Mouse (Mus musculus): ENCODE data around the gene 4933406M09Rik. TPM values are rescaled to one million over a fixed set of nuclear protein-coding genes. Genes with fewer than 3 reads are reported as not detected.

4933406M09Rik gene
- not detected in 2 replicates for polyA plus RNA-seq (2015; fragmentation: Nextera tagmentation; extraction: Ambion mirVana)

GRCm38 (mm10) chr1:134385666-134386065, at the start of gene 4933406M09Rik:
4933406M09Rik (plus strand) TSS chr1:134385940.
- Histone ChIP-seq H3K27me3 (peaks cover 6% of the 10 kb centered on the region; the same call in 1 of the 2 replicates), H3K9ac (no peak within 1 kb of the TSS), H3K9me3 (no peaks in the 10 kb centered on the region), H3K36me3 (no peaks in the 10 kb centered on the region), H3K4me3 (no peak within 1 kb of the TSS), H3K27ac (no peak within 1 kb of the TSS), H3K4me2 (replicated peaks) (no peak within 1 kb of the TSS), H3K4me1 (peaks cover 7% of the 10 kb centered on the region; the same call in 1 of the 2 replicates)
- ATAC-seq (ENCODE audit: low FRiP score, low read depth): no peak
- 94% methylated on average over 1 of the region's 1 CpGs for WGBS

GRCm38 (mm10) chr1:134336958-134337710, 48.6 kb upstream of the 4933406M09Rik start:
- Histone ChIP-seq H3K27ac (no peak overlapping the region), H3K36me3 (no peaks in the 10 kb centered on the region), H3K4me2 (replicated peaks) (no peak overlapping the region), H3K9ac (no peak overlapping the region), H3K9me3 (no peaks in the 10 kb centered on the region), H3K27me3 (no peaks in the 10 kb centered on the region), H3K4me1 (peaks cover 31% of the 10 kb centered on the region), H3K4me3 (no peak overlapping the region)
- ATAC-seq (ENCODE audit: low FRiP score, low read depth): no peak
- WGBS: 71% methylated on average over 11 of the region's 11 CpGs

GRCm38 (mm10) chr1:134339162-134339561, 46.6 kb upstream of the 4933406M09Rik start:
- no peak overlapping the region for H3K4me3 ChIP-seq
- H3K27me3 ChIP-seq: no peaks in the 10 kb centered on the region
- 0 out of 2 replicates have a peak, but pooled peaks have one; percentile 48 for ATAC-seq (ENCODE audit: low FRiP score, low read depth)
- no peak overlapping the region for H3K27ac ChIP-seq
- no peak overlapping the region for H3K9ac ChIP-seq
- no peaks in the 10 kb centered on the region for H3K9me3 ChIP-seq
- no peak overlapping the region for H3K4me2 ChIP-seq (replicated peaks)
- 86% methylated on average over 7 of the region's 7 CpGs for WGBS
- H3K36me3 ChIP-seq: no peaks in the 10 kb centered on the region
- peaks cover 33% of the 10 kb centered on the region for H3K4me1 ChIP-seq

- Histone ChIP-seq H3K4me3 (no peak overlapping the region), H3K9me3 (no peaks in the 10 kb centered on the region), H3K36me3 (no peaks in the 10 kb centered on the region), H3K27ac (no peak overlapping the region), H3K9ac (no peak overlapping the region), H3K4me2 (replicated peaks) (no peak overlapping the region), H3K4me1 (peaks cover 33% of the 10 kb centered on the region), H3K27me3 (no peaks in the 10 kb centered on the region)
- ATAC-seq (ENCODE audit: low FRiP score, low read depth): no peak
- WGBS: 93% methylated on average over 18 of the region's 18 CpGs
Measured at GRCm38 (mm10) chr1:134339757-134340619, 45.8 kb upstream of the 4933406M09Rik start.

- Histone ChIP-seq H3K4me1 (peaks cover 23% of the 10 kb centered on the region), H3K4me3 (no peak overlapping the region), H3K27me3 (no peaks in the 10 kb centered on the region), H3K9ac (no peak overlapping the region), H3K36me3 (peaks cover 11% of the 10 kb centered on the region), H3K9me3 (no peaks in the 10 kb centered on the region), H3K4me2 (replicated peaks) (no peak overlapping the region), H3K27ac (no peak overlapping the region)
- WGBS: 76% methylated on average over 5 of the region's 5 CpGs
- ATAC-seq (ENCODE audit: low FRiP score, low read depth): no peak
Measured at GRCm38 (mm10) chr1:134341641-134342277, 44.0 kb upstream of the 4933406M09Rik start.

- Histone ChIP-seq H3K4me2 (replicated peaks) (no peak overlapping the region), H3K9ac (no peak overlapping the region), H3K27me3 (no peaks in the 10 kb centered on the region), H3K4me1 (peaks cover 18% of the 10 kb centered on the region), H3K9me3 (no peaks in the 10 kb centered on the region), H3K4me3 (no peak overlapping the region), H3K27ac (peak overlapping the region; percentile 15; the same call in 1 of the 2 replicates), H3K36me3 (peaks cover 15% of the 10 kb centered on the region)
- no peak for ATAC-seq (ENCODE audit: low FRiP score, low read depth)
- WGBS: 53% methylated on average over 2 of the region's 2 CpGs
Measured at GRCm38 (mm10) chr1:134342278-134342664, 43.5 kb upstream of the 4933406M09Rik start.

- no peak for ATAC-seq (ENCODE audit: low FRiP score, low read depth)
- Histone ChIP-seq H3K9me3 (no peaks in the 10 kb centered on the region), H3K4me2 (replicated peaks) (peak overlapping the region; percentile 86; the same call in 1 of the 2 replicates), H3K9ac (no peak overlapping the region), H3K4me3 (no peak overlapping the region; the same call in 1 of the 2 replicates), H3K36me3 (peaks cover 20% of the 10 kb centered on the region), H3K4me1 (peaks cover 12% of the 10 kb centered on the region), H3K27ac (peak overlapping the region; percentile 15; the same call in 1 of the 2 replicates), H3K27me3 (no peaks in the 10 kb centered on the region)
- WGBS: 73% methylated on average over 8 of the region's 8 CpGs
Measured at GRCm38 (mm10) chr1:134342781-134343310, 42.9 kb upstream of the 4933406M09Rik start.

- peak overlapping the region; percentile 86 for H3K4me2 ChIP-seq (replicated peaks)
- H3K36me3 ChIP-seq: peaks cover 23% of the 10 kb centered on the region
- 14% methylated on average over 2 of the region's 2 CpGs for WGBS
- H3K4me3 ChIP-seq: peak overlapping the region; percentile 57
- H3K4me1 ChIP-seq: peaks cover 12% of the 10 kb centered on the region
- peak overlapping the region; percentile 77 for H3K9ac ChIP-seq
- ATAC-seq (ENCODE audit: low FRiP score, low read depth): no peak
- H3K9me3 ChIP-seq: no peaks in the 10 kb centered on the region
- H3K27ac ChIP-seq: no peak overlapping the region
- no peaks in the 10 kb centered on the region for H3K27me3 ChIP-seq
Measured at GRCm38 (mm10) chr1:134343567-134343966, 42.2 kb upstream of the 4933406M09Rik start.

- Histone ChIP-seq H3K4me3 (peak overlapping the region; percentile 57), H3K27ac (no peak overlapping the region), H3K36me3 (peaks cover 26% of the 10 kb centered on the region), H3K4me1 (peaks cover 12% of the 10 kb centered on the region), H3K27me3 (no peaks in the 10 kb centered on the region), H3K4me2 (replicated peaks) (peak overlapping the region; percentile 86), H3K9ac (peak overlapping the region; percentile 77), H3K9me3 (no peaks in the 10 kb centered on the region)
- under 1% methylated on average over 52 of the region's 54 CpGs for WGBS
- peak; percentile 93 for ATAC-seq (ENCODE audit: low FRiP score, low read depth)
Measured at GRCm38 (mm10) chr1:134344005-134344950, 41.5 kb upstream of the 4933406M09Rik start.

GRCm38 (mm10) chr1:134345075-134345474, 40.7 kb upstream of the 4933406M09Rik start:
- ATAC-seq (ENCODE audit: low FRiP score, low read depth): no peak; the same call in 1 of the 2 replicates
- WGBS: 79% methylated on average over 4 of the region's 4 CpGs
- H3K27ac ChIP-seq: no peak overlapping the region

GRCm38 (mm10) chr1:134347791-134348190, 37.9 kb upstream of the 4933406M09Rik start:
- ATAC-seq (ENCODE audit: low FRiP score, low read depth): no peak
- Histone ChIP-seq H3K36me3 (peaks cover 61% of the 10 kb centered on the region), H3K9me3 (no peaks in the 10 kb centered on the region), H3K4me2 (replicated peaks) (no peak overlapping the region), H3K27me3 (no peaks in the 10 kb centered on the region), H3K4me1 (peaks cover 12% of the 10 kb centered on the region), H3K9ac (no peak overlapping the region), H3K4me3 (no peak overlapping the region), H3K27ac (no peak overlapping the region)
- 85% methylated on average over 9 of the region's 9 CpGs for WGBS

More at GRCm38 (mm10) chr1:134345075-134345474, 40.7 kb upstream of the 4933406M09Rik start:
- Histone ChIP-seq H3K4me3 (peak overlapping the region; percentile 57), H3K4me1 (peaks cover 12% of the 10 kb centered on the region), H3K9ac (no peak overlapping the region), H3K4me2 (replicated peaks) (peak overlapping the region; percentile 86), H3K27me3 (no peaks in the 10 kb centered on the region), H3K9me3 (no peaks in the 10 kb centered on the region), H3K36me3 (peaks cover 34% of the 10 kb centered on the region)
